Mouse (Mus musculus) cerebellum, adult 9-11 months (tissue): ENCODE data around the gene Sun2.

Experiments
- DNase-seq: peaks from one replicate; pipeline ENCODE4 v3.0.0; 2022

The Sun2 gene

GRCm38 (mm10) chr15:79741921-79742705, at the start of gene Sun2:
Sun2 (minus strand) TSS chr15:79742536.
- DNase-seq = peak; percentile 95

- DNase-seq = no peak
These were observed 49.2 kb upstream of the Sun2 start for GRCm38 (mm10) chr15:79791502-79791901.

- peak; percentile 70 for DNase-seq
These were observed 48.6 kb upstream of the Sun2 start for GRCm38 (mm10) chr15:79790905-79791304.

- peak; percentile 70 for DNase-seq
These were observed 47.8 kb upstream of the Sun2 start for GRCm38 (mm10) chr15:79790111-79790510.

GRCm38 (mm10) chr15:79787815-79788214, 45.5 kb upstream of the Sun2 start:
- no peak for DNase-seq

- no peak for DNase-seq
These were observed 42.7 kb upstream of the Sun2 start for GRCm38 (mm10) chr15:79785056-79785455.

GRCm38 (mm10) chr15:79777749-79778148, 35.4 kb upstream of the Sun2 start, which contains the start of gene Dnal4:
Dnal4 (minus strand) TSS chr15:79777849.
- DNase-seq = no peak

- DNase-seq = peak; percentile 31
These were observed 33.3 kb upstream of the Sun2 start for GRCm38 (mm10) chr15:79775662-79776061.

GRCm38 (mm10) chr15:79774117-79775027, 32.0 kb upstream of the Sun2 start:
- peak; percentile 98 for DNase-seq

GRCm38 (mm10) chr15:79770629-79771240, 28.4 kb upstream of the Sun2 start:
- DNase-seq = no peak

- no peak for DNase-seq
These were observed 26.0 kb upstream of the Sun2 start for GRCm38 (mm10) chr15:79768302-79768701.

- peak; percentile 60 for DNase-seq
These were observed 25.1 kb upstream of the Sun2 start for GRCm38 (mm10) chr15:79767327-79767961.

- DNase-seq = peak; percentile 75
These were observed 24.3 kb upstream of the Sun2 start for GRCm38 (mm10) chr15:79766586-79767071.

- peak; percentile 57 for DNase-seq
These were observed 23.8 kb upstream of the Sun2 start for GRCm38 (mm10) chr15:79766168-79766567.

- DNase-seq = peak; percentile 85
These were observed 23.0 kb upstream of the Sun2 start for GRCm38 (mm10) chr15:79765361-79765760.

- peak; percentile 82 for DNase-seq
These were observed 22.4 kb upstream of the Sun2 start for GRCm38 (mm10) chr15:79764539-79765267.

- peak; percentile 93 for DNase-seq
These were observed 21.4 kb upstream of the Sun2 start for GRCm38 (mm10) chr15:79763601-79764246.

GRCm38 (mm10) chr15:79763001-79763400, 20.7 kb upstream of the Sun2 start:
- DNase-seq = peak; percentile 69

- DNase-seq = peak; percentile 41
These were observed 18.6 kb upstream of the Sun2 start for GRCm38 (mm10) chr15:79760956-79761355.

GRCm38 (mm10) chr15:79757118-79757517, 14.8 kb upstream of the Sun2 start:
- no peak for DNase-seq

- DNase-seq = peak; percentile 26
These were observed 13.8 kb upstream of the Sun2 start for GRCm38 (mm10) chr15:79755977-79756625.
